Mouse (Mus musculus): ENCODE results near the gene Efcab9.

- TF ChIP-seq CTCF (IDR thresholded peaks at IDR 0.05; ENCODE audit: low read depth) (no peak), EP300 (IDR thresholded peaks at IDR 0.05; ENCODE audit: low read depth) (no peak)
Measured at GRCm38 (mm10) chr11:32521246-32521645, 10.6 kb downstream of the Efcab9 start.
